Mouse (Mus musculus): ENCODE results near the gene Pard6a. TPM values are rescaled to one million over a fixed set of nuclear protein-coding genes. Genes with fewer than 3 reads are reported as not detected.

The Pard6a gene
- total and polyA plus RNA-seq, 3 experiments: 3.6 to 19.6 (median 6.6) TPM

- H3K4me3 ChIP-seq (ENCODE audit: low read depth, low read length): no peak overlapping the region
- DNase-seq (ENCODE audit: low spot score) (peak; percentile 77), ATAC-seq (ENCODE audit: extremely low read depth, insufficient number of reproducible peaks, low FRiP score, poor library complexity, severe bottlenecking) (no peak)
- H3K4me1 ChIP-seq (ENCODE audit: insufficient read depth, low read depth, low read length): peaks cover 15% of the 10 kb centered on the region
- peaks cover 9% of the 10 kb centered on the region for H3K36me3 ChIP-seq (replicated peaks)
- TF ChIP-seq CTCF (IDR thresholded peaks at IDR 0.05; ENCODE audit: low read depth, low read length) (peak; percentile 81), GATA2 (IDR thresholded peaks at IDR 0.05; ENCODE audit: borderline replicate concordance, low read depth, low read length) (no peak), TAL1 (conservative IDR thresholded peaks at IDR 0.05; ENCODE audit: low read depth, low read length) (no peak), GATA1 (IDR thresholded peaks at IDR 0.05; ENCODE audit: borderline replicate concordance, low read length) (no peak)
- H3K27me3 ChIP-seq (ENCODE audit: insufficient read depth, low read length): no peaks in the 10 kb centered on the region; the same call in 1 of the 2 replicates
- H3K9me3 ChIP-seq (replicated peaks): no peaks in the 10 kb centered on the region
These were observed 13.2 kb downstream of the Pard6a start for GRCm38 (mm10) chr8:105714139-105714538.

- Histone ChIP-seq H3K4me3 (ENCODE audit: low read depth, low read length) (no peak overlapping the region), H3K27me3 (ENCODE audit: insufficient read depth, low read length) (no peaks in the 10 kb centered on the region), H3K9me3 (replicated peaks) (no peaks in the 10 kb centered on the region), H3K36me3 (replicated peaks) (peaks cover 9% of the 10 kb centered on the region), H3K4me1 (ENCODE audit: insufficient read depth, low read depth, low read length) (peaks cover 15% of the 10 kb centered on the region)
- no peak for TF ChIP-seq GATA1 (IDR thresholded peaks at IDR 0.05; ENCODE audit: borderline replicate concordance, low read length)
- TF ChIP-seq GATA2 (IDR thresholded peaks at IDR 0.05; ENCODE audit: borderline replicate concordance, low read depth, low read length): no peak
- no peak for TF ChIP-seq POLR2AphosphoS5 (IDR thresholded peaks at IDR 0.05; ENCODE audit: insufficient replicate concordance, low read depth, low read length)
- no peak for TF ChIP-seq CTCF (IDR thresholded peaks at IDR 0.05; ENCODE audit: low read depth, low read length)
- TF ChIP-seq TAL1 (conservative IDR thresholded peaks at IDR 0.05; ENCODE audit: low read depth, low read length): no peak
- ATAC-seq (ENCODE audit: extremely low read depth, insufficient number of reproducible peaks, low FRiP score, poor library complexity, severe bottlenecking) (no peak), DNase-seq (ENCODE audit: low spot score) (no peak)
These were observed 14.1 kb downstream of the Pard6a start for GRCm38 (mm10) chr8:105715042-105715441.

- no peak for DNase-seq (ENCODE audit: low spot score)
- Histone ChIP-seq H3K27me3 (ENCODE audit: insufficient read depth, low read length) (no peaks in the 10 kb centered on the region), H3K4me1 (ENCODE audit: insufficient read depth, low read depth, low read length) (peaks cover 15% of the 10 kb centered on the region), H3K36me3 (replicated peaks) (peaks cover 9% of the 10 kb centered on the region), H3K9me3 (replicated peaks) (no peaks in the 10 kb centered on the region), H3K4me3 (ENCODE audit: low read depth, low read length) (no peak overlapping the region)
- TF ChIP-seq GATA2 (IDR thresholded peaks at IDR 0.05; ENCODE audit: borderline replicate concordance, low read depth, low read length): no peak
- no peak for TF ChIP-seq TAL1 (conservative IDR thresholded peaks at IDR 0.05; ENCODE audit: low read depth, low read length)
- TF ChIP-seq CTCF (IDR thresholded peaks at IDR 0.05; ENCODE audit: low read depth, low read length): no peak
- TF ChIP-seq POLR2AphosphoS5 (IDR thresholded peaks at IDR 0.05; ENCODE audit: insufficient replicate concordance, low read depth, low read length): no peak
- ATAC-seq (ENCODE audit: extremely low read depth, insufficient number of reproducible peaks, low FRiP score, poor library complexity, severe bottlenecking): no peak
These were observed 15.5 kb downstream of the Pard6a start for GRCm38 (mm10) chr8:105716302-105716945.

DNA sequence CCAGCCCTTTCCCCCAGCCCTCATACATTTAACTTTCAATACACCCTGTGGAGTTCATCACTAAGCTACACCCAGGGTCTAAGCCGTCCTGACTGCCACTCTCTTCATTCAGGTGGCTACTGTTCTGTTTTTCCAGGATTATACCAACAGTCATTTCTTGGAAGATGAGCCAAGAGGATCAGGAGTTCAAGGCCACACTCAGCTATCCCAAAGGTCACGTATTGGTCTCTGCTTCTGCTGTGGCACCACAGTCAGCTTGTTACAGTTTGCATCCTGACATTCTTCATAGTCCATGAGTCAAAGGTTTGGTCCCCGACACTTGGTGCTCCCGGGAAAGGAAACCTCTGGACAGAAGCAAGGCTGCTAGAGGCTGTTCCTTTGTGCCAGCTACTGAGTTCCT lies 18.7 kb downstream of the Pard6a start:
- Histone ChIP-seq H3K27me3 (ENCODE audit: insufficient read depth, low read length) (no peaks in the 10 kb centered on the region), H3K4me1 (ENCODE audit: insufficient read depth, low read depth, low read length) (peaks cover 6% of the 10 kb centered on the region; the same call in 1 of the 2 replicates), H3K9me3 (replicated peaks) (no peaks in the 10 kb centered on the region), H3K36me3 (replicated peaks) (peaks cover 19% of the 10 kb centered on the region), H3K4me3 (ENCODE audit: low read depth, low read length) (no peak overlapping the region)
- TF ChIP-seq GATA2 (IDR thresholded peaks at IDR 0.05; ENCODE audit: borderline replicate concordance, low read depth, low read length) (no peak), TAL1 (conservative IDR thresholded peaks at IDR 0.05; ENCODE audit: low read depth, low read length) (no peak), GATA1 (IDR thresholded peaks at IDR 0.05; ENCODE audit: borderline replicate concordance, low read length) (no peak), POLR2AphosphoS5 (IDR thresholded peaks at IDR 0.05; ENCODE audit: insufficient replicate concordance, low read depth, low read length) (no peak), CTCF (IDR thresholded peaks at IDR 0.05; ENCODE audit: low read depth, low read length) (no peak)
- ATAC-seq (ENCODE audit: extremely low read depth, insufficient number of reproducible peaks, low FRiP score, poor library complexity, severe bottlenecking) (no peak), DNase-seq (ENCODE audit: low spot score) (no peak)

- H3K4me1 ChIP-seq (ENCODE audit: insufficient read depth, low read depth, low read length): peaks cover 3% of the 10 kb centered on the region; the same call in 1 of the 2 replicates
- H3K4me3 ChIP-seq (ENCODE audit: low read depth, low read length): no peak overlapping the region
- DNase-seq (ENCODE audit: low spot score) (no peak), ATAC-seq (ENCODE audit: extremely low read depth, insufficient number of reproducible peaks, low FRiP score, poor library complexity, severe bottlenecking) (no peak)
- H3K36me3 ChIP-seq (replicated peaks): peaks cover 23% of the 10 kb centered on the region
- H3K27me3 ChIP-seq (ENCODE audit: insufficient read depth, low read length): no peaks in the 10 kb centered on the region
- TF ChIP-seq GATA2 (IDR thresholded peaks at IDR 0.05; ENCODE audit: borderline replicate concordance, low read depth, low read length) (no peak), POLR2AphosphoS5 (IDR thresholded peaks at IDR 0.05; ENCODE audit: insufficient replicate concordance, low read depth, low read length) (no peak)
- H3K9me3 ChIP-seq (replicated peaks): no peaks in the 10 kb centered on the region
These were observed 21.9 kb downstream of the Pard6a start for GRCm38 (mm10) chr8:105722861-105723260.

- ATAC-seq (ENCODE audit: extremely low read depth, insufficient number of reproducible peaks, low FRiP score, poor library complexity, severe bottlenecking) (no peak), DNase-seq (ENCODE audit: low spot score) (no peak)
- no peaks in the 10 kb centered on the region for H3K27me3 ChIP-seq (ENCODE audit: insufficient read depth, low read length)
- H3K9me3 ChIP-seq (replicated peaks): no peaks in the 10 kb centered on the region
- H3K4me3 ChIP-seq (ENCODE audit: low read depth, low read length): no peak overlapping the region
- H3K36me3 ChIP-seq (replicated peaks): peaks cover 26% of the 10 kb centered on the region
- TF ChIP-seq CTCF (IDR thresholded peaks at IDR 0.05; ENCODE audit: low read depth, low read length) (no peak), POLR2AphosphoS5 (IDR thresholded peaks at IDR 0.05; ENCODE audit: insufficient replicate concordance, low read depth, low read length) (no peak), GATA2 (IDR thresholded peaks at IDR 0.05; ENCODE audit: borderline replicate concordance, low read depth, low read length) (no peak), GATA1 (IDR thresholded peaks at IDR 0.05; ENCODE audit: borderline replicate concordance, low read length) (no peak), TAL1 (conservative IDR thresholded peaks at IDR 0.05; ENCODE audit: low read depth, low read length) (no peak)
- no peaks in the 10 kb centered on the region for H3K4me1 ChIP-seq (ENCODE audit: insufficient read depth, low read depth, low read length)
These were observed 24.8 kb downstream of the Pard6a start for GRCm38 (mm10) chr8:105725726-105726125.

Data from G1E (cell line).